8 mouse cellular contexts compared by ENCODE assay signal in genomic region chr13:6059515-6060228, GRCm38 (mm10).
DNase-seq lines count a peak whose midpoint lies in the region; ATAC-seq and TF ChIP-seq lines count a peak whose summit lies in the region.

No protein-coding gene starts in this region.

- H3K4me3 ChIP-seq in forebrain, embryonic 12.5 days (replicated peaks): no peak overlapping the region
- H3K4me3 ChIP-seq in hindbrain, embryonic 16.5 days (ENCODE audit: low read length): no peak overlapping the region
- no peak overlapping the region for H3K4me3 ChIP-seq in liver, embryonic 16.5 days (ENCODE audit: low read depth, low read length)
- no peak overlapping the region for H3K4me3 ChIP-seq in left cerebral cortex, adult 2 months

- no peaks in the 10 kb centered on the region for H3K9me3 ChIP-seq in forebrain, embryonic 12.5 days
- H3K9me3 ChIP-seq in hindbrain, embryonic 16.5 days (ENCODE audit: control insufficient read depth, low read length): no peaks in the 10 kb centered on the region
- no peaks in the 10 kb centered on the region for H3K9me3 ChIP-seq in liver, embryonic 16.5 days (replicated peaks; ENCODE audit: control insufficient read depth, low read length)

- intact Hi-C loops in left cerebral cortex, postnatal 4 days (cut with DNase I): no loop called here
- intact Hi-C loops in left cerebral cortex, adult 2 months (cut with DNase I): no loop called here

- WGBS in forebrain, embryonic 12.5 days: 24% methylated on average over 6 of the region's 6 CpGs
- WGBS in hindbrain, embryonic 16.5 days: 35% methylated on average over 6 of the region's 6 CpGs
- 41% methylated on average over 6 of the region's 6 CpGs for WGBS in liver, embryonic 16.5 days (ENCODE audit: insufficient replicate concordance)

- no peak overlapping the region for H3K27ac ChIP-seq in forebrain, embryonic 12.5 days
- H3K27ac ChIP-seq in hindbrain, embryonic 16.5 days (ENCODE audit: low read depth, low read length): no peak overlapping the region
- no peak overlapping the region for H3K27ac ChIP-seq in liver, embryonic 16.5 days (ENCODE audit: low read length)
- H3K27ac ChIP-seq in left cerebral cortex, adult 2 months: no peak overlapping the region

- ATAC-seq in forebrain, embryonic 12.5 days (ENCODE audit: low FRiP score): 0 out of 2 replicates have a peak, but pooled peaks have one; percentile 33
- peak; percentile 69 for ATAC-seq in hindbrain, embryonic 16.5 days
- peak; percentile 78 for ATAC-seq in liver, embryonic 16.5 days (ENCODE audit: low read depth)

- H3K27me3 ChIP-seq in forebrain, embryonic 12.5 days: no peaks in the 10 kb centered on the region
- no peaks in the 10 kb centered on the region for H3K27me3 ChIP-seq in hindbrain, embryonic 16.5 days (replicated peaks; ENCODE audit: control insufficient read depth, insufficient read depth, low read length)
- H3K27me3 ChIP-seq in liver, embryonic 16.5 days (ENCODE audit: control insufficient read depth, insufficient read depth, low read depth, low read length): no peaks in the 10 kb centered on the region

- no peak overlapping the region for H3K4me2 ChIP-seq in forebrain, embryonic 12.5 days
- H3K4me2 ChIP-seq in hindbrain, embryonic 16.5 days (ENCODE audit: low read length): no peak overlapping the region
- H3K4me2 ChIP-seq in liver, embryonic 16.5 days (ENCODE audit: low read depth, low read length): 0 out of 2 replicates have a peak overlapping the region, but pooled peaks have one; percentile 15

- H3K9ac ChIP-seq in forebrain, embryonic 12.5 days: no peak overlapping the region
- no peak overlapping the region for H3K9ac ChIP-seq in hindbrain, embryonic 16.5 days (ENCODE audit: low read depth, low read length)
- H3K9ac ChIP-seq in liver, embryonic 16.5 days (ENCODE audit: low read depth, low read length): no peak overlapping the region

- H3K36me3 ChIP-seq in forebrain, embryonic 12.5 days (replicated peaks): no peaks in the 10 kb centered on the region
- no peaks in the 10 kb centered on the region for H3K36me3 ChIP-seq in hindbrain, embryonic 16.5 days (ENCODE audit: control insufficient read depth, insufficient read depth, low read length)
- no peaks in the 10 kb centered on the region for H3K36me3 ChIP-seq in liver, embryonic 16.5 days (ENCODE audit: control insufficient read depth, insufficient read depth)

- DNase-seq in left cerebral cortex, postnatal 4 days: peak; percentile 14
- no peak for DNase-seq in left cerebral cortex, adult 18-20 months (ENCODE audit: low spot score in 2 of 2)
- DNase-seq in ovary, postnatal 14 days (ENCODE audit: low spot score): peak; percentile 27
- DNase-seq in spleen, postnatal 14 days (ENCODE audit: low spot score in 2 of 2): no peak
- no peak for DNase-seq in left cerebral cortex, adult 2 months (ENCODE audit: extremely low spot score in 1 of 2, low spot score in 2 of 2)

- H3K4me1 ChIP-seq in forebrain, embryonic 12.5 days: peaks cover 10% of the 10 kb centered on the region
- peaks cover 9% of the 10 kb centered on the region for H3K4me1 ChIP-seq in hindbrain, embryonic 16.5 days (ENCODE audit: control insufficient read depth, insufficient read depth, low read depth, low read length)
- no peaks in the 10 kb centered on the region; the same call in 1 of the 2 replicates for H3K4me1 ChIP-seq in liver, embryonic 16.5 days (ENCODE audit: control insufficient read depth, low read depth, low read length)

- TF ChIP-seq CTCF in left cerebral cortex, adult 2 months (IDR thresholded peaks at IDR 0.05): no peak

Comparison
In these comparisons a context has a peak if more than half of its experiments do, and no peak if none do; other contexts are left out.
1. DNase-seq: peak in left cerebral cortex, postnatal 4 days (single experiment) and ovary, postnatal 14 days (single experiment); none in left cerebral cortex, adult 18-20 months (0 of 2), spleen, postnatal 14 days (0 of 2) and left cerebral cortex, adult 2 months (0 of 2).
2. Peak in every context shown above with its lines, with median percentiles within 50 percentile points of each other: ATAC-seq.